Mouse (Mus musculus): ENCODE results near the gene Utp15. TPM values are rescaled to one million over a fixed set of nuclear protein-coding genes. Genes with fewer than 3 reads are reported as not detected.

Utp15 gene
- total and polyA plus RNA-seq, 2 experiments from 2014 or later = 24.7 to 26.0 TPM

- H3K9ac ChIP-seq (replicated peaks; ENCODE audit: low read length, poor library complexity, severe bottlenecking) = no peak overlapping the region
- ATAC-seq (ENCODE audit: low FRiP score) (no peak), DNase-seq (ENCODE audit: low spot score) (no peak)
- TF ChIP-seq CTCF (IDR thresholded peaks at IDR 0.05) = no peak
- H3K9me3 ChIP-seq (ENCODE audit: low read length) = no peaks in the 10 kb centered on the region
- H3K27me3 ChIP-seq (ENCODE audit: insufficient read depth, low read length) = no peaks in the 10 kb centered on the region
- 75% methylated on average over 9 of the region's 9 CpGs for WGBS
- H3K4me1 ChIP-seq (ENCODE audit: insufficient read depth, low read length) = no peaks in the 10 kb centered on the region
- H3K4me3 ChIP-seq (ENCODE audit: low read depth, low read length) = no peak overlapping the region
- no peaks in the 10 kb centered on the region for H3K36me3 ChIP-seq (ENCODE audit: insufficient read depth, low read length)
- no peak overlapping the region for H3K4me2 ChIP-seq (ENCODE audit: low read depth, low read length, poor library complexity, severe bottlenecking)
- no peak overlapping the region for H3K27ac ChIP-seq (ENCODE audit: low read depth, low read length)
These were observed 21.1 kb downstream of the Utp15 start for GRCm38 (mm10) chr13:98241531-98242282.

GRCm38 (mm10) chr13:98239978-98240641, 22.7 kb downstream of the Utp15 start:
- ATAC-seq (ENCODE audit: low FRiP score) (no peak), DNase-seq (ENCODE audit: low spot score) (peak; percentile 81)
- H3K9me3 ChIP-seq (ENCODE audit: low read length) = no peaks in the 10 kb centered on the region
- no peak overlapping the region for H3K4me3 ChIP-seq (ENCODE audit: low read depth, low read length)
- H3K4me2 ChIP-seq (ENCODE audit: low read depth, low read length, poor library complexity, severe bottlenecking) = no peak overlapping the region
- H3K4me1 ChIP-seq (ENCODE audit: insufficient read depth, low read length) = no peaks in the 10 kb centered on the region
- no peak overlapping the region for H3K9ac ChIP-seq (replicated peaks; ENCODE audit: low read length, poor library complexity, severe bottlenecking)
- no peaks in the 10 kb centered on the region for H3K36me3 ChIP-seq (ENCODE audit: insufficient read depth, low read length)
- 17% methylated on average over 12 of the region's 12 CpGs for WGBS
- H3K27me3 ChIP-seq (ENCODE audit: insufficient read depth, low read length) = no peaks in the 10 kb centered on the region
- peak; percentile 96 for TF ChIP-seq CTCF (IDR thresholded peaks at IDR 0.05)
- H3K27ac ChIP-seq (ENCODE audit: low read depth, low read length) = no peak overlapping the region

GRCm38 (mm10) chr13:98235451-98235850, 27.4 kb downstream of the Utp15 start:
- TF ChIP-seq CTCF (IDR thresholded peaks at IDR 0.05) = no peak
- ATAC-seq (ENCODE audit: low FRiP score) (no peak), DNase-seq (ENCODE audit: low spot score) (no peak)
- H3K4me3 ChIP-seq (ENCODE audit: low read depth, low read length) = no peak overlapping the region
- no peaks in the 10 kb centered on the region for H3K4me1 ChIP-seq (ENCODE audit: insufficient read depth, low read length)
- no peak overlapping the region for H3K27ac ChIP-seq (ENCODE audit: low read depth, low read length)
- no peak overlapping the region for H3K9ac ChIP-seq (replicated peaks; ENCODE audit: low read length, poor library complexity, severe bottlenecking)
- no peaks in the 10 kb centered on the region for H3K36me3 ChIP-seq (ENCODE audit: insufficient read depth, low read length)
- no peaks in the 10 kb centered on the region for H3K9me3 ChIP-seq (ENCODE audit: low read length)
- 76% methylated on average over 6 of the region's 6 CpGs for WGBS
- no peaks in the 10 kb centered on the region for H3K27me3 ChIP-seq (ENCODE audit: insufficient read depth, low read length)
- no peak overlapping the region for H3K4me2 ChIP-seq (ENCODE audit: low read depth, low read length, poor library complexity, severe bottlenecking)

GRCm38 (mm10) chr13:98230511-98230910, 32.3 kb downstream of the Utp15 start:
- TF ChIP-seq CTCF (IDR thresholded peaks at IDR 0.05) = no peak
- Histone ChIP-seq H3K4me3 (ENCODE audit: low read depth, low read length) (no peak overlapping the region), H3K9ac (replicated peaks; ENCODE audit: low read length, poor library complexity, severe bottlenecking) (no peak overlapping the region), H3K27ac (ENCODE audit: low read depth, low read length) (no peak overlapping the region), H3K36me3 (ENCODE audit: insufficient read depth, low read length) (no peaks in the 10 kb centered on the region), H3K9me3 (ENCODE audit: low read length) (no peaks in the 10 kb centered on the region), H3K4me1 (ENCODE audit: insufficient read depth, low read length) (no peaks in the 10 kb centered on the region), H3K4me2 (ENCODE audit: low read depth, low read length, poor library complexity, severe bottlenecking) (no peak overlapping the region), H3K27me3 (ENCODE audit: insufficient read depth, low read length) (no peaks in the 10 kb centered on the region)
- ATAC-seq (ENCODE audit: low FRiP score) (no peak), DNase-seq (ENCODE audit: low spot score) (no peak)
- WGBS = 90% methylated on average over 1 of the region's 1 CpGs

GRCm38 (mm10) chr13:98226225-98226624, 36.6 kb downstream of the Utp15 start:
- Histone ChIP-seq H3K9me3 (ENCODE audit: low read length) (no peaks in the 10 kb centered on the region), H3K36me3 (ENCODE audit: insufficient read depth, low read length) (no peaks in the 10 kb centered on the region), H3K9ac (replicated peaks; ENCODE audit: low read length, poor library complexity, severe bottlenecking) (no peak overlapping the region), H3K27ac (ENCODE audit: low read depth, low read length) (no peak overlapping the region), H3K4me2 (ENCODE audit: low read depth, low read length, poor library complexity, severe bottlenecking) (no peak overlapping the region), H3K27me3 (ENCODE audit: insufficient read depth, low read length) (no peaks in the 10 kb centered on the region), H3K4me1 (ENCODE audit: insufficient read depth, low read length) (no peaks in the 10 kb centered on the region), H3K4me3 (ENCODE audit: low read depth, low read length) (no peak overlapping the region)
- WGBS = 76% methylated on average over 2 of the region's 2 CpGs
- ATAC-seq (ENCODE audit: low FRiP score) = no peak
- no peak for DNase-seq (ENCODE audit: low spot score)
- no peak for TF ChIP-seq CTCF (IDR thresholded peaks at IDR 0.05)

GRCm38 (mm10) chr13:98222848-98223247, 40.0 kb downstream of the Utp15 start:
- no peak overlapping the region for H3K27ac ChIP-seq (ENCODE audit: low read depth, low read length)
- TF ChIP-seq CTCF (IDR thresholded peaks at IDR 0.05) = peak; percentile 90
- DNase-seq (ENCODE audit: low spot score) (peak; percentile 40), ATAC-seq (ENCODE audit: low FRiP score) (no peak)
- no peaks in the 10 kb centered on the region for H3K4me1 ChIP-seq (ENCODE audit: insufficient read depth, low read length)
- no peak overlapping the region for H3K9ac ChIP-seq (replicated peaks; ENCODE audit: low read length, poor library complexity, severe bottlenecking)
- H3K4me3 ChIP-seq (ENCODE audit: low read depth, low read length) = no peak overlapping the region
- 35% methylated on average over 12 of the region's 12 CpGs for WGBS
- no peaks in the 10 kb centered on the region for H3K9me3 ChIP-seq (ENCODE audit: low read length)
- H3K36me3 ChIP-seq (ENCODE audit: insufficient read depth, low read length) = no peaks in the 10 kb centered on the region
- H3K4me2 ChIP-seq (ENCODE audit: low read depth, low read length, poor library complexity, severe bottlenecking) = no peak overlapping the region
- no peaks in the 10 kb centered on the region for H3K27me3 ChIP-seq (ENCODE audit: insufficient read depth, low read length)
